ENCODE assay signal across 8 mouse cellular contexts in genomic region chr12:35831268-35831667, GRCm38 (mm10).
DNase-seq lines count a peak whose midpoint lies in the region; ATAC-seq and TF ChIP-seq lines count a peak whose summit lies in the region.

No protein-coding gene starts in this region.

- no peak for TF ChIP-seq POLR2A in thymus, adult 2 months (IDR thresholded peaks at IDR 0.05; ENCODE audit: control insufficient read depth, extremely low read depth, insufficient read depth, low read length, poor library complexity)

- no peak overlapping the region for H3K9ac ChIP-seq in forebrain, embryonic 16.5 days (replicated peaks; ENCODE audit: low read depth, low read length)
- H3K9ac ChIP-seq in midbrain, postnatal 0 days (replicated peaks; ENCODE audit: low read length, poor library complexity, severe bottlenecking), result no peak overlapping the region

- no peak for TF ChIP-seq CTCF in thymus, adult 2 months (IDR thresholded peaks at IDR 0.05; ENCODE audit: borderline replicate concordance, control insufficient read depth, extremely low read depth, insufficient read depth, low read length, poor library complexity)
- peak; percentile 96 for TF ChIP-seq CTCF in midbrain, postnatal 0 days (IDR thresholded peaks at IDR 0.05)

- H3K4me1 ChIP-seq in thymus, adult 2 months (replicated peaks; ENCODE audit: control insufficient read depth, insufficient read depth, low read length), result peaks cover 4% of the 10 kb centered on the region
- H3K4me1 ChIP-seq in forebrain, embryonic 16.5 days (replicated peaks; ENCODE audit: control insufficient read depth, insufficient read depth, low read length), result no peaks in the 10 kb centered on the region
- H3K4me1 ChIP-seq in midbrain, postnatal 0 days (ENCODE audit: insufficient read depth, low read length), result no peaks in the 10 kb centered on the region

- DNase-seq in cerebellum, postnatal 10 days, result peak; percentile 53 to 67
- DNase-seq in cerebellum, adult 11 months, result no peak
- DNase-seq in thymus, adult 2 months, result peak; percentile 27
- no peak for DNase-seq in thymus, adult 18-20 months
- peak; percentile 19 to 34 for DNase-seq in layer of hippocampus, postnatal 10 days (ENCODE audit: low spot score in 2 of 2)
- peak; percentile 83 for DNase-seq in midbrain, postnatal 0 days (ENCODE audit: low spot score)

- no peak overlapping the region for H3K4me2 ChIP-seq in forebrain, embryonic 16.5 days (ENCODE audit: low read length)
- H3K4me2 ChIP-seq in midbrain, postnatal 0 days (ENCODE audit: low read depth, low read length, poor library complexity, severe bottlenecking), result no peak overlapping the region

- no peaks in the 10 kb centered on the region for H3K9me3 ChIP-seq in forebrain, embryonic 16.5 days (ENCODE audit: control insufficient read depth, low read length)
- no peaks in the 10 kb centered on the region for H3K9me3 ChIP-seq in midbrain, postnatal 0 days (ENCODE audit: low read length)

- H3K36me3 ChIP-seq in thymus, adult 2 months (ENCODE audit: control insufficient read depth, insufficient read depth, low read length), result no peaks in the 10 kb centered on the region
- no peaks in the 10 kb centered on the region for H3K36me3 ChIP-seq in forebrain, embryonic 16.5 days (ENCODE audit: control insufficient read depth, insufficient read depth)
- no peaks in the 10 kb centered on the region for H3K36me3 ChIP-seq in midbrain, postnatal 0 days (ENCODE audit: insufficient read depth, low read length)

- H3K4me3 ChIP-seq in thymus, adult 2 months (ENCODE audit: control insufficient read depth, insufficient read depth, low read length), result no peak overlapping the region
- no peak overlapping the region for H3K4me3 ChIP-seq in forebrain, embryonic 16.5 days (replicated peaks; ENCODE audit: low read length)
- H3K4me3 ChIP-seq in midbrain, postnatal 0 days (ENCODE audit: low read depth, low read length), result no peak overlapping the region

- WGBS in thymus, adult 2 months, result 7% methylated on average over 5 of the region's 5 CpGs
- 11% methylated on average over 5 of the region's 5 CpGs for WGBS in forebrain, embryonic 16.5 days
- WGBS in midbrain, postnatal 0 days, result 24% methylated on average over 5 of the region's 5 CpGs

- H3K27ac ChIP-seq in thymus, adult 2 months (ENCODE audit: control insufficient read depth, insufficient read depth, low read length), result no peak overlapping the region
- no peak overlapping the region for H3K27ac ChIP-seq in forebrain, embryonic 16.5 days (ENCODE audit: low read length)
- no peak overlapping the region for H3K27ac ChIP-seq in midbrain, postnatal 0 days (ENCODE audit: low read depth, low read length)

- ATAC-seq in forebrain, embryonic 16.5 days, result peak; percentile 49; the same call in 1 of the 2 replicates
- ATAC-seq in midbrain, postnatal 0 days (ENCODE audit: low FRiP score), result peak; percentile 52; the same call in 1 of the 2 replicates
- ATAC-seq in monocyte, adult 5-6 weeks (replicated peaks; ENCODE audit: insufficient number of reproducible peaks, low FRiP score, low TSS enrichment, poor library complexity, severe bottlenecking), result no peak; the same call in 1 of the 2 replicates

- no peaks in the 10 kb centered on the region for H3K27me3 ChIP-seq in thymus, adult 2 months (ENCODE audit: control insufficient read depth, insufficient read depth, low read length)
- H3K27me3 ChIP-seq in forebrain, embryonic 16.5 days (replicated peaks; ENCODE audit: control insufficient read depth, insufficient read depth, low read length), result no peaks in the 10 kb centered on the region
- H3K27me3 ChIP-seq in midbrain, postnatal 0 days (ENCODE audit: insufficient read depth, low read length), result no peaks in the 10 kb centered on the region

Comparison
In these comparisons a context has a peak if more than half of its experiments do, and no peak if none do; other contexts are left out.
1. DNase-seq: peak in cerebellum, postnatal 10 days (2 of 2), thymus, adult 2 months (single experiment), layer of hippocampus, postnatal 10 days (2 of 2) and midbrain, postnatal 0 days (single experiment); none in cerebellum, adult 11 months (single experiment) and thymus, adult 18-20 months (0 of 2).